Mouse (Mus musculus): ENCODE measurements around the gene Sorbs2. TPM values are rescaled to one million over a fixed set of nuclear protein-coding genes. Genes with fewer than 3 reads are reported as not detected.

The Sorbs2 gene
- total RNA-seq, 2 experiments from 2014 or later: 150 to 200 TPM

DNA sequence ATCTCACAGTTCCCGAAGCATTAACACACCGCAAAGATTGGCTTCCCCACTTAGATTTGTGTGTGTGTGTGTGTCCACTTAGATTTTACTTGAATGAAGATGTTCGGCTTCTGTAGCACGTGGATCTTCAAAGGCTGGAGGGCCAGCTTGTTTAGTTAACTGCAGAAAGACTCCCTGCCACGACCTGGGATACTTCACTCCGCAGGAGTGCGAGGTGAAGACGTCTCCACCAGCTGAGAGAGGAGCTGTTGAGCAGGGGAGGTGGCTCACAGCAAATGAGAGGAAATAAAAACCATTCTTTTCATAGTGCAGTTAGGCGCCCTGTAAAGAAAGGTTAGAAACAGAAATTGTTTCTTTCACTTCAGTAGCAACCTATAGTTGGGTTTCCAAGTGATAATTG lies 107.5 kb downstream of the Sorbs2 start:
- no peak for DNase-seq (ENCODE audit: extremely low spot score in 1 of 2, low spot score in 1 of 2)

DNA sequence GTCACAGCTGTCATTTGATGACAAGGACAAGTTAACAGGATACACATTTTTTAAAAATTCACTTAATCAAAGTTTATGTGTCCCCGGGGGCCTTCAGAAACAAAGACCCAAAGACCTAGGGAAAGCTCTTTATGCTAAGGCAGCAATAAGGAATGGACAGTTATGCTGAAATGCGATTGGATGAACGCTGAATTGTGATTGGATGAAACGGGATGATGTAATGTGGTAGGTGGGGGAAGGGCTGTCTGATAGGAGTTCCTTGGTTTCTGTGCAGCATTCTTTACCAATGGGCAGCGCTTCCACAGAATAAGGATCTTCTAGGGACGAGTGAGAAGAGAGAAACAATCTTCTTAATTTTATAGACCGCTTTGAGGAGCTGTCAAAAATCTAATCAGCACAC lies 108.0 kb downstream of the Sorbs2 start:
- DNase-seq (ENCODE audit: extremely low spot score in 1 of 2, low spot score in 1 of 2): no peak

DNA sequence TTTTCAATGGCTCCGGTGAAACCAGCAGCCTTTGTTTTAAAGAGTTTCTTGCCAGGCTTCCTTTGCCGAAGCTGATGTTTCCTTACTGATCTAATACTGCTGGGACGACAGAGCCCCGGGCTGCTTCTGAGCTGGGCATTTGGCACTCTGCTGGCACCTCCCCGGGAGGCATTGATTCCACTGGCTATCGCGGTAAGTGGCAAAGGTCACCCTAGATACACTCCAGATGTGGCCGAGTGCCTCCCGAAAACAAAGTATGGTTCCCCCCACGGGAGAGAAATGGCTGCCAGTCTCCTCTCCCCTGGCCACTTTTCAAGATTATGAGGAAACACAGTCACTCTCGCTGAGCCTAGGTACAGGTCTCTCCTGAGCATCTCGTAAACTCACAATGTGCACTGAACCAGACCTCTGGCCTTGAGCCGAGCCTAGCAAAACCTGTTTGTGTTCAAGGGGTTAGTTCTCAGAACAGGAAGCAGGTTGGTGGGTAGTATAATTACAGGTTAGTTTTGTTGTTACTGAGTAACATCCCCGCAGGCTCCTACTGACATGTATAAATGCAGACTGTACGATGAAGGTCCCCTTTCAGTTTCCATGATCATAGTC lies 114.1 kb downstream of the Sorbs2 start:
- DNase-seq (ENCODE audit: extremely low spot score in 1 of 2, low spot score in 1 of 2): no peak

DNA sequence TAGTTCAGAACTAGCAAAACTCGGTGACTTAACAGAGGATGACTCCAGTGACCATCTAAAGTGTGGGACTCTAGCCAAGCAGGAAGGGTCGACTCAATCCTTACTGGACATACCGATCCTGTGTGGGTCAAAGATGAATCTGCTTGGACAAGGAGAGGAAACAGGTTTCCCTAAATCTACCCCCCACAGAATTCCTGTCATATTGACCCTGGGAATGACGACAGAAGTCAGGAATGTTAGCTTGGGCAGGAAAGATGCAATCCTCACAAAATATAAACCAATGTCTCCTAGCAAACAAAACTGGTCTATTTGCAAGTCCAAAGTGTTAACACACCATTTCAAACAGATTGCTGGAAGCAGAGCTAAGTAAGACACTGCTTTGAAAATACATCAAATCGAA lies 118.8 kb downstream of the Sorbs2 start:
- no peak for DNase-seq (ENCODE audit: extremely low spot score in 1 of 2, low spot score in 1 of 2)

DNA sequence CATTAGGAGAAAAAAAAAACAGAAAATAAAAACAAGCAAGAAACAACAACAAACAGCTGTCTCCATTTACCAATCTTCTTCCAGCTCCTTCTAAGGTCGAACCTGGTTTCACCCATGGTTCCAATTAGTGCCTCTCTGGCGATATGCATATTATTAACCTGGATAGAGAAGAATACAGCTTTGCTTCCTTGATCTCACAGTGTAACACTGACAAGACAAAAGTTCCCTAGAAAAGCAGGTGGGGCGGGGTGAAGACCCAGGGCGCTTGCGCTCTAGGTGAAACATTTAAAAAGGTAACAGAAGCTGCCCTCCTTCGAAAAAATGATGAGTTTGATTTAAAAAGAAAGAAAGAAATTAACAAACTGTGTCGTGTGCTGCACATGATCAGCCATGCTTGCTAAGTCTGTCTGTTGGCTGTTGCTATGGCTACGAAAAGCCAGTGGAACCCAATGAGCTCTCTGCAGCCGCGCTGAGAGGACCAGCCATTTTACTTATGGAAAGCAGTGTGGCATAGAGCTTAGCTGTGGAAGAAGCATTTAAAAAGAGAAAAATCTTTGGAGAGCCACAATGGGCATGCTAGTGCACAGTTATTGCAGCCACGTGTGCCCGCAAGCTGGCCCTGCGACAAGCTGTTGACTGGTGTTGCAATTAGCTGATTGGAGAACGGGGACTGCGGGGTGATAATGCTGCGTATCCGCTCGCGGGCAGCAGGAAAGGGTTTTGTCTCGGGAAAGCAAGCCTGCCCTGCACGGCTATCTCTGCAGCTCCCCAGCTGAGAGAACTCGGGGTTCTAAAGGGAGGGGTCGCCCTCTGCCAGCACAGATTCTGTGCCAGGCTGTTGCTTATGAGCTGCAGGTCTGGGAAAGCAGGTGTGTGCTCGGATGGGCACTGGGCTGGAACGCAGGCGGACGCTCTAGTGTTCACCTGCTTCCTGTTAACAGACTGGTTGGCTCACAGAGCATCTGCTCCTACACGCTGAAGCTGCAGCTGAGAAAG lies 120.0 kb downstream of the Sorbs2 start:
- DNase-seq (ENCODE audit: extremely low spot score in 1 of 2, low spot score in 1 of 2): peak; percentile 41 to 55

DNA sequence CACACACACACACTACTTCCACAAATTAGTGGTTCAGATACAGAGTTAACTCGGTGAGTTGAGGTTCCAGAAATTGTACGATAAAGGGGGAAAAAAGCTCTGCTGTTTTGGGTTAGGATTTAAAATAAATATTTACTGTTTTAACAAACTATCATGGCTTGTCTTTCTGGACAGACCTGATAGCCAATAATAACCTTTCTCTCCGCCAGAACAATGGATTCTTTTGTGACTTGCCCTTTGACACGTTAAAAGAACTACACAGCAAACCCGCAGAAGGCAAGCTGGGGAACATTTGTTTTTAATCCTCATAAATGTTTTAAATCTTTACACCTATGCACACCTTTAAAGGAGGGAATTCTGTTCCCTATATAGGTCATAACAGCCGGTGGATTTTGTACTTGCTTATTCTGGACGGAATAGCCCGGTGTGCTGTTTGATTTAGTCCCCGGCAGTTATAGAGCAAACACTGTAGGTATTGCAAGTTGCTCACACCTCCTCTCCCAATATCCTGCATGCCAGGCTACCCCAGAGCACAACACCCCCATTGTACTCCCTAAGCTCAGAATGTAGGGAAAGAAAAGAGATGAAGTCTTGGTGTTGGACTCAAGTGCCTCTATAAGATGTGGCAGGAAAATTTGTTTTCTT lies 121.0 kb downstream of the Sorbs2 start:
- DNase-seq (ENCODE audit: extremely low spot score in 1 of 2, low spot score in 1 of 2): no peak

DNA sequence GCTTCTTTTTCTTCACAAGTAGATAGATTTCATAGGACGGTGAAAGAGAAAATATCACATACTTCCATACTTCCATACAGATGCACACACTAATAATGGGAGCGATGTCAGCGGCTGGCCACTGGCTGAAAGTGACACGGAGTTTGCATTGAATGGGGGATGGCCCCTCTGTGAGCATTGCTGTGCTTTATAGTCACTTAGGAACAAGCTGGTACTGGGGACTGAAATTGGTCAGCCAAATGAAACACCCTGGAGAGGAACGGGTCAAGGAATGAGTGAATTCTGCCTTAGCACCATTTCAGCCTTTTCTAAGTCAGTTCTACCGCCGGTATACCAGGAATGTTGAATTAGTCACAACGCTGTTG lies 121.5 kb downstream of the Sorbs2 start:
- DNase-seq (ENCODE audit: extremely low spot score in 1 of 2, low spot score in 1 of 2): no peak

DNA sequence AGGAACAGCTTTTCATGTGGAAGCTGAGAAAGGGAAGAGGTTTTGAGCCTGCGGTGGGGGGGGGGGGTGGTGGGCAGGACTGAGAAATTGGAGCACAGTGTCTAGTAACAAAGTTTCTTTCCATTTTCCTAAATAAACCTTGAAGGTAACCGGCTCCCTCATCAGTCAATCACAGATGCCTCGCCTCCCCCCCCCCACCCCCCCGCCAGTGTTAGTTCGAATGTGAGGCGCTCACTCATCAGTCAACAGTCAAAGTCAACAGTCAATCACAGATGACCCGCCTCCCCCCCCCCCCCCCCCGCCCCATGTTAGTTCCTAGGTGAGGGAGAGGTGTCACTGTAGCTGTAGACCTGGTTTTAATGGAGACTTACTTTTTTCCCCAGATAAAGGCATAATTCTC lies 123.4 kb downstream of the Sorbs2 start:
- no peak for DNase-seq (ENCODE audit: extremely low spot score in 1 of 2, low spot score in 1 of 2)

DNA sequence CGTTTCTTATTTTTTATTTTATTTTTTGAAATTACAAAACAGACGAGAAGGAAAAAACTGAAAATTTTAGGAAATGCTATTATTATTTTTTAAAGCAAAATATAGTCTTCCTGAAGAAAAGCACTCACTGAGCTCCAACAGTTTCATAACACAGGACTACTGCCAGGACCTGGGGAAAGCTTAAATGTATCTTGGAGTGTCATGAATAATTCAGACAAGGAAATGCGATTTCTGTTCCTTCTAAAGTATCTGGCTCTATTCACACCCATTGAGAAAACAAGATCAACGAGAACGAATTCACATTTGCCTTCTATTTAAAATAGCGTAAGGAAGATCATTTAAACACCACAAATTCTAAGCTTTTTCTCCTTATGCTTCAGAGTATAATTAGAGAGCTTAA lies 127.6 kb downstream of the Sorbs2 start:
- DNase-seq (ENCODE audit: extremely low spot score in 1 of 2, low spot score in 1 of 2): no peak

DNA sequence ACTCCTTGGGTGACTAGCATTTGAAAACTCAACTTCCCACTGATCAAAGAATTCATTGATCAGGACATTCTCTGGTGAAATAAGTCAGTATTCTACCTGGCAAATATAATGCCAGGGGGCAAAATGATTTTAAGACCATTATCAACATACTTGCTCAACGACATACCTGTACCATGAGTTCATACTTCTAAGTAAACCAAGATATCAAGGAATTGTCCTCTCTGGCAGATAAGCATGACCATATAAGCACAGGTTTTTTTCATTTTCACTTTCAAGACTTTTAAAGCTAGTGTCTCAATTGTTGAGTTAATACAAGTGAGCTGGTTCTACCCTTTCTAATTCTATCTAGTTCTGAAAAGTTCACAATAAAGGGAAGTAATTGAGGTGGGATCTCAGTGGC lies 130.2 kb downstream of the Sorbs2 start:
- DNase-seq (ENCODE audit: extremely low spot score in 1 of 2, low spot score in 1 of 2): no peak

DNA sequence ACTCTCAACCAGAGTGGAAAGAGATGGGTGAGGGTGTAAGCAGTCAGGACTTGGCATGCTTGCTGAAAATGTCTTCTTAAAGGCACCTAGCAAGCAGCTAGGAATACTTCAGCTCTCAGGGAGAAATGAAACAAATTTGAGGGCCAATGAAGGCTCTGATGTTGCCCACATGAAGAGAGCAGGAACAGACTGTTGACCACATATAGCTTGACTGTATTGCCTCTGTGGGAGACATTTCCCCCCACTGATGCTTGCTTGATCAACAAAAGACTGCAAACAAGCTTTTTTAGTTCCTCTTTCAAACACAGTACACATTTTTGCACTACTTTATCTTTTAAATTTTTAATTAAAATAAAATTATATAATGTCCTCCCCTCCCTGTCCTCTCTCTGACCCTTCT lies 131.9 kb downstream of the Sorbs2 start:
- no peak for DNase-seq (ENCODE audit: extremely low spot score in 1 of 2, low spot score in 1 of 2)

DNA sequence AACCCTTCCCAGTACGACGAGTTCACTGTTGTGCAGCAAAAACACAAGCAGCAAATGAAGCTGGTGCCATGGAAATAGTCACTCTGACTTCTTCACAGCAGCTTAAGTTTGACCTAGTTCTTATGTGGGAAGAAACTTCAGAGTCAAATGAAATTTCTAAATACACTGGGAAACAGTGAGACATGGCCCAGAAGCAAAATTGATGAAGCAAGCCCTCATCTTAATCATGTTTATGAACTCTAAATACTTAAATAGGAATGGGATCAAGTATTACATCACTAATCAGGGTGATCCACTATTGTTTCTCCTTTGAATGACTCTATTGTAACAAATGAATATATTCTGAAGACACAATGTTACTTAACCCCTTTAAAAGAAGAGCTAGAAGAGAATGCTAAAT lies 137.1 kb downstream of the Sorbs2 start:
- no peak for DNase-seq (ENCODE audit: extremely low spot score in 1 of 2, low spot score in 1 of 2)

DNA sequence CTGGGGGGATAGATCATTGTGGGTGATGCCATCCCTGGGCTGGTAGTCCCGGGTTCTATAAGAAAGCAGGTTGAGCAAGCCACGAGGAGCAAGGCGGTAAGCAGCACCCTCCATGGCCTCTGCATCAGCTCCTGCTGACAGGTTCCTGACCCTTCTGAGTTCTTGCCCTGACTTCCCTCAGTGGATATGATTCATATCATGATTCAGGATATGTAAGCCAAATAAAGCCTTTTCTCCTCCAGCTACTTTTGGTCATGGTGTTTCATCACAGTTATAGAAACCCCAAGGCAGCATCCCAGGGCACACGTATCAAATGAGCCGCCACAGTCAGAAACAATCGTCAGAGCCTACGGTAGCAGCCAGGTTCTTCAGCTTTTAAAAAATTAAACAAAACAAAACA lies 141.5 kb downstream of the Sorbs2 start:
- DNase-seq (ENCODE audit: extremely low spot score in 1 of 2, low spot score in 1 of 2): no peak

DNA sequence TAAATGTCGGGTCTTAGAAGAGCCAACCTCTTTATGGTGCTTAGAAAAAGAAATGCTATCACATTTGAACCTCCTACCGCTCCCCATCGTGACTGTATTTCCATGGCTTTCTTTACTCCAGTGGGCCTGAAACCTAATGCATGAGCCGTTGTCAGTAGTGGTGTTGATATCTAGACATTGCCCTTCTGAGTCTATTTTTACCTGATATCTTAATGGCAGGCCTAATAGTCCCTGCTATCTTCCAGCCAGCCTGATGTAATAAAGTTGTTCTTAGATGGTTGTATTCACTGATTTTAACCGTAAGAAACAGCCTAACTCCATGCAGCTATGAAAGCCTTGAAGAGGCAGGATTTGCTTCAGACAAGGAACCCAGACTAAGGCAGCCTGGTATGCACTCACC lies 142.4 kb downstream of the Sorbs2 start:
- no peak for DNase-seq (ENCODE audit: extremely low spot score in 1 of 2, low spot score in 1 of 2)

DNA sequence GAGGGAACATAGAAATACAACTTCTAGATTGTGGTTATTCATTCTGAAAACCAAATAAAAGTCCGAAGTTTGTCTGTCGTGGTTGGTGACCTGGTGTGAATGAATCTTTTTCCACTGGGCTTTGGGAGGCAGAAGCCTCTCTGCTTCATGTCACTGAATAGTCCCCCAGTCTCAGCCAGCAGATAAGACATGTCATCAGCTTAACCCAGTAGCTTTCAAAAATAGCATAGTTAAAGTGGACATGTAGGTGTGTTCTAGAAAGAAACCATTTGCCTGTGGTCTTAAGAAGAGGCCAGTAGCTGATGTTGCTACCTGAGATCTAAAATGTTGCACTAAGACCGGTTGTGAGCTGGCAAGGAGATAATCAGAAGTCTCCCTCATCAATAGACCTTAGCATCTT lies 150.4 kb downstream of the Sorbs2 start:
- no peak for DNase-seq (ENCODE audit: extremely low spot score in 1 of 2, low spot score in 1 of 2)

DNA sequence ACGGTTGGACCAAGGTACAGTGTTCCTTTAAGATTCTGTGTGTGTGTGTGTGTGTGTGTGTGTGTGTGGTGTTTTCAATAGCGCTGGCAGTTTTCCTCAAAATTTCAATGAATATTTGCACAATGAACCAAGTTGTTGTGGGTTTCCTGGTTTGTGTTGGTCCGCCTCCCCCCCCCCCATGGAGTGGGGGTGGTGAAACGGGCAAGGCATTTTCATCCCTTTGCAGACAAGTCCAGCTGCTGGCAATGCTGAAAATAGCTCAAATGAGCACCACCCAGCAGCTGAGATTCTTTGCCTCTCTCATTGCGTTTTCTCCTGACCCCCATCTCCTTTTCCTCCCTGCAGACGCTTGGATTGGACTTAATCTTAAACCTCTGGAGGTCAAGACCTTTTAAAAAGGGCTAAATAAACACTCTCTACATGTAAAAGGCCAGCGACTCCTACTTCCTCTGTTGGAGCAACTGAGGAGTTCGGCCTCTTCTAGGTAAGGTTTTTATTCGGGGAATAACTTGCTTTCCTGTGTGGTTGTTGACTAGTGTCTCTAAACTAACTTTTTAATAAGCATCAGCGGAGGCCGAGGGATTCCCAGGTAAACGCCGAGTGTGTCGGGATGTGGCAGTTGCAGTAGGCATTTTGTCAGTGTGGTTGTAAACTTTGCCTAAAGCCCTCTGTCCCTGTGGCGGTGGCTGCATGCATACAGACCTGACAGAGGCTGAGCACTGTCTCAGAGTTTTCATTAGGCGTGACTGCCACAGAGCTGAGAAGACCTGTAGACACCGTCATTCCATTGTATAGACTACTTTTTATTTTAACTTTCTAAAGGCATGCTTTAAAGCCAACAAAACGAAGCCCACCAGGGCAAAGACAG lies 151.1 kb downstream of the Sorbs2 start:
- no peak for DNase-seq (ENCODE audit: extremely low spot score in 1 of 2, low spot score in 1 of 2)

DNA sequence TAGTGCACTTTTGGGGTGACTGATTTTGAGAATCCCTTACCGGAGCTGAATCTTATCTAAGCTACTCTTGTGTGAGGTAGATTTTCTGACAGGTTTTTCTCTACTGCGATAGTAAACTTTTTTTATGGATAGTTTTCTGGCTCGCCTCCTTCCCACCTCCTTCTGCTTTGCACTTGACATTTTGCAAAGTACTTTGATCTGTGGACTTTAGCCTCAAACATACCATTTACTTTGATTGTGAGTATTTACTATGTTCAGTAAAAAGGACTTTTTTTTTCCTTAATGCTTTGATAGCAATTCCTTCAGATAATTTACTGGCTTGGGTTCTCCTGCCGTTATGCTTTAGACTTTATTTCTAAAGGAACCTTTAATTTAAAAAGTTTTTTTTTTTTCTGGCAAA lies 151.9 kb downstream of the Sorbs2 start:
- DNase-seq (ENCODE audit: extremely low spot score in 1 of 2, low spot score in 1 of 2): no peak

DNA sequence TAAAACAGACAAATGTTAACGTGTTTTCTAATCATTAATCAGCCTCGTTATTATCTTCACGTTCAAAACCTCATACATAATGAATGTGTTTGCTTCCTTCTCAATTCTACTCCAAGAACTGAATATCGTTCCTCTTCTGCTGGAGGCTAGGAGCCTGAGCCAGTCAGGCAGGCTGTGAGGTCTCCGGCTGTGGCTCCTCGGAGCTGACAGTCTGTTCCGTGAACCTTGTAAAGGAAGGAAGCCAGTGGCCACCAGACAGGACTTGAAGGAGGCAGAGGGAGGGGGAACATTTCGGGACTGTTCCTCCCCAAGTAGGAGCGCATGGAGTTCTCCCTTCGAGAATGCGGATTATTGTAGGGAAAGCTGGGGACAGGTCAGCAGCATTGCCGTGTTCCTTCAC lies 153.0 kb downstream of the Sorbs2 start:
- DNase-seq (ENCODE audit: extremely low spot score in 1 of 2, low spot score in 1 of 2): no peak

DNA sequence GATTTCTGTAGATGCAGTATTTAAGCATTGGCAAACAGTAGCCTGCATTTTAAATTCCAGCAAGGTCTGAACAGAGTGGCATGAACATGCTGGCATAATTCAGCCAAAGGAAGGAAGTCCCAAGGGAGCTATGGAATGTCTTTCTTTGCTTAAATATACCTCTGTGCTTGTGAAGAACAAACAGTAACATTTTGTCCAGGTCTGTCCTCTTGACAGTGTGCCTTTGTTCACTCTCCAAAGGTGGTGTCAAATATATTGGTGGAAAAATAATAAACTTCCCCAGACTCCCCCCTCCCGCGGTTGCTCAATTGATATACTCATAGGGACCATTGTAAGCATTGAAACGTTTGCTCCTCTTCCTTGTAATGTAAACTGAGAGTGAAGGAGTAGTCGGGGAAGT lies 154.0 kb downstream of the Sorbs2 start:
- DNase-seq (ENCODE audit: extremely low spot score in 1 of 2, low spot score in 1 of 2): no peak

DNA sequence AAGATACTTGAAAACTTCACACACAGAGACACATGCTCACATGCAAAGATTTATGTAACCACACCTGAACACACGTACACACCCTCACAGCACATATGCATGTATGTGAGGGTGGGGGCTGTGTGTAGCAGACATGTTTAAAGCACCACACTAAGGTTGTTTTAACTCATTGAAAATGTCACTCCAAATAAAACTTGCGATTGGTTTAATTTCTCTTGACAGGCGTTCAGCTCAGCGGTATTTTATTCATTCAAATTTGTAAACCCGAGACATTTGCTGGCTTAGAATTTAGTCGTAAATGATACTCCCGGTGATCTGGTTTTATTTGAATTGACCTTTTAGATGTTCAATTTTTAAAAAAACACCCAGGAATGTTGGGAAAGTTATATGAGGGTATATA lies 158.6 kb downstream of the Sorbs2 start:
- no peak for DNase-seq (ENCODE audit: extremely low spot score in 1 of 2, low spot score in 1 of 2)

DNA sequence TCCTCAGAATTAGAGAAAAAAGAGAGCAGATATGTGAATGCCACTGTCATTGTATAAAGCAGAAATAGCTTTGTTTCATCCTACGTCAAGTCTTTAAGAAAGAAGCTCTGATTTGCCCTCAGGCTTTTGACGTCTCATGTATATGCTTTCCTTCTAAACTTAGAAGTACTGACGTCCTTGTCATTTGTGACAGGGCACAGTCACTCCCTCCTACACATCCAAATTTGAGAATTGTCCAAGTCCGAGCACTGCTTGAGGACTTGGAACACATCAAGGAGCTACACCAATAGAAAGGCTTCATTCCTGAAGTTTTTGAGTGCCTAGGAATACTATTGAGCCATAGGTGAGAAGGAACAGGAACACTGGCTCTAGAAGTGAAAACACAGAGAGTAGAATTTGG lies 165.6 kb downstream of the Sorbs2 start:
- no peak for DNase-seq (ENCODE audit: extremely low spot score in 1 of 2, low spot score in 1 of 2)

All from layer of hippocampus, postnatal 25 days (tissue).